Mouse (Mus musculus) small intestine, adult 2 months (tissue): ENCODE measurements around the gene Pde4d. TPM values are rescaled to one million over a fixed set of nuclear protein-coding genes. Genes with fewer than 3 reads are reported as not detected.

Source experiments
- H3K27ac ChIP-seq: fragments of 200-500 bp; 2 replicates; pipeline ENCODE4 v1.5.1; 2012; ENCODE audit warnings: low read depth, low read length, control low read depth, inconsistent platforms; ENCODE audit not compliant: insufficient read depth
- H3K27me3 ChIP-seq: fragments of 200-500 bp; 2 replicates; pipeline ENCODE4 v1.6.1; 2012; ENCODE audit warnings: mild to moderate bottlenecking, moderate library complexity, low read length, inconsistent platforms; ENCODE audit not compliant: control insufficient read depth, insufficient read depth
- H3K36me3 ChIP-seq: fragments of 200-500 bp; 2 replicates; pipeline ENCODE4 v1.6.1; 2012; ENCODE audit warnings: mild to moderate bottlenecking, low read length, control low read depth, inconsistent platforms; ENCODE audit not compliant: control insufficient read depth, insufficient read depth
- H3K4me1 ChIP-seq: fragments of 200-500 bp; 2 replicates; pipeline ENCODE4 v1.6.1; 2012; ENCODE audit warnings: low read length, inconsistent platforms, mixed read lengths; ENCODE audit not compliant: control insufficient read depth, insufficient read depth, insufficient read length
- H3K4me3 ChIP-seq: fragments of 200-500 bp; 2 replicates; pipeline ENCODE4 v1.5.1; 2012; ENCODE audit warnings: low read depth, mild to moderate bottlenecking, control low read depth, inconsistent platforms, low read length, moderate library complexity
- CTCF ChIP-seq: fragments of 200-500 bp; IDR thresholded peaks from 2 replicates; pipeline ENCODE4 v1.5.1; 2012; ENCODE audit warnings: low read depth, mild to moderate bottlenecking, control low read depth, inconsistent platforms, low read length, moderate library complexity, mixed read lengths; ENCODE audit not compliant: insufficient replicate concordance, insufficient read length; ENCODE audit errors: extremely low read depth
- POLR2A ChIP-seq: fragments of 200-500 bp; IDR thresholded peaks from 2 replicates; pipeline ENCODE4 v1.6.1; 2012; ENCODE audit warnings: low read depth, mild to moderate bottlenecking, control low read depth, inconsistent platforms, low read length, moderate library complexity
- WGBS: fragments of 180-500 bp; shearing (Covaris S2); methylation state at CpG from one replicate; pipeline ENCODE4 v1.1.7; 2018; 5-methylcytosine and 5-hydroxymethylcytosine counted together
- polyA plus RNA-seq: library from polyadenylated mRNA; depleted of rRNA; stranded (reverse); fragments of >200 nt; gene quantifications from 2 replicates; pipeline ENCODE4 v1.2.3, GENCODE M21; 2012

Gene Pde4d
- polyA plus RNA-seq, 1 experiment = 8.4 TPM

- Histone ChIP-seq H3K27ac (no peak overlapping the region), H3K4me1 (peaks cover 2% of the 10 kb centered on the region; the same call in 1 of the 2 replicates), H3K27me3 (no peaks in the 10 kb centered on the region), H3K4me3 (no peak overlapping the region), H3K36me3 (no peaks in the 10 kb centered on the region)
- WGBS = 64% methylated on average over 4 of the region's 4 CpGs
- TF ChIP-seq CTCF (no peak), POLR2A (no peak)
Observed at GRCm38 (mm10) chr13:109508472-109508871, 1058.7 kb downstream of the Pde4d start.

- TF ChIP-seq POLR2A = no peak
- H3K27ac ChIP-seq = no peak overlapping the region
- peaks cover 2% of the 10 kb centered on the region; the same call in 1 of the 2 replicates for H3K4me1 ChIP-seq
- WGBS = 95% methylated on average over 1 of the region's 1 CpGs
- no peaks in the 10 kb centered on the region for H3K36me3 ChIP-seq
- H3K27me3 ChIP-seq = no peaks in the 10 kb centered on the region
- H3K4me3 ChIP-seq = no peak overlapping the region
Observed at GRCm38 (mm10) chr13:109518194-109518593, 1068.4 kb downstream of the Pde4d start.

GRCm38 (mm10) chr13:109519485-109519884 lies 1069.7 kb downstream of the Pde4d start:
- TF ChIP-seq POLR2A = no peak
- TF ChIP-seq CTCF = no peak
- H3K4me3 ChIP-seq = no peak overlapping the region
- no peak overlapping the region for H3K27ac ChIP-seq
- H3K4me1 ChIP-seq = no peaks in the 10 kb centered on the region
- no peaks in the 10 kb centered on the region for H3K27me3 ChIP-seq
- 20% methylated on average over 3 of the region's 3 CpGs for WGBS
- H3K36me3 ChIP-seq = no peaks in the 10 kb centered on the region

- no peaks in the 10 kb centered on the region for H3K4me1 ChIP-seq
- H3K27me3 ChIP-seq = no peaks in the 10 kb centered on the region
- no peak for TF ChIP-seq POLR2A
- no peak for TF ChIP-seq CTCF
- no peak overlapping the region for H3K27ac ChIP-seq
- 88% methylated on average over 2 of the region's 2 CpGs for WGBS
- H3K36me3 ChIP-seq = no peaks in the 10 kb centered on the region
- H3K4me3 ChIP-seq = no peak overlapping the region
Observed at GRCm38 (mm10) chr13:109519966-109520646, 1070.4 kb downstream of the Pde4d start.

- Histone ChIP-seq H3K27ac (no peak overlapping the region), H3K36me3 (no peaks in the 10 kb centered on the region), H3K4me3 (no peak overlapping the region), H3K4me1 (no peaks in the 10 kb centered on the region), H3K27me3 (no peaks in the 10 kb centered on the region)
- TF ChIP-seq CTCF (no peak), POLR2A (no peak)
- WGBS = 77% methylated on average over 3 of the region's 3 CpGs
Observed at GRCm38 (mm10) chr13:109533838-109534523, 1084.2 kb downstream of the Pde4d start.

- no peaks in the 10 kb centered on the region for H3K27me3 ChIP-seq
- no peak overlapping the region for H3K27ac ChIP-seq
- H3K4me1 ChIP-seq = no peaks in the 10 kb centered on the region
- TF ChIP-seq CTCF (no peak), POLR2A (no peak)
- no peak overlapping the region for H3K4me3 ChIP-seq
- no peaks in the 10 kb centered on the region for H3K36me3 ChIP-seq
- 76% methylated on average over 5 of the region's 5 CpGs for WGBS
Observed at GRCm38 (mm10) chr13:109534709-109535284, 1085.0 kb downstream of the Pde4d start.

- Histone ChIP-seq H3K4me3 (no peak overlapping the region), H3K27ac (no peak overlapping the region), H3K27me3 (no peaks in the 10 kb centered on the region), H3K36me3 (no peaks in the 10 kb centered on the region), H3K4me1 (no peaks in the 10 kb centered on the region)
- TF ChIP-seq CTCF (no peak), POLR2A (no peak)
- WGBS = 51% methylated on average over 4 of the region's 4 CpGs
Observed at GRCm38 (mm10) chr13:109536636-109537035, 1086.9 kb downstream of the Pde4d start.
